Mouse (Mus musculus) G1E (cell line): ENCODE data around the gene Zcchc7.

Experiments
- CTCF ChIP-seq: IDR thresholded peaks from 2 replicates; pipeline ENCODE4 v1.5.1; 2012; ENCODE audit warnings: low read depth, low read length, inconsistent platforms, mixed read lengths
- GATA1 ChIP-seq: IDR thresholded peaks from 2 replicates; pipeline ENCODE4 v1.6.1; 2012; ENCODE audit warnings: borderline replicate concordance, low read length, inconsistent platforms, mixed read lengths
- POLR2AphosphoS5 ChIP-seq: IDR thresholded peaks from 2 replicates; pipeline ENCODE4 v1.6.1; 2012; ENCODE audit warnings: low read depth, low read length, inconsistent platforms; ENCODE audit not compliant: insufficient replicate concordance

- TF ChIP-seq CTCF (no peak), POLR2AphosphoS5 (no peak), GATA1 (no peak)
Measured at GRCm38 (mm10) chr4:44813770-44814169, 58.1 kb downstream of the Zcchc7 start.
